Mouse (Mus musculus): ENCODE data around the gene Itpr1.

Gene Itpr1

GRCm38 (mm10) chr6:108592636-108593035 is 379.7 kb downstream of the Itpr1 start:
- peak in 1 of 2 experiments; percentile 19 for DNase-seq (ENCODE audit: low spot score in 2 of 2)

- DNase-seq (ENCODE audit: low spot score in 2 of 2), result no peak
Observed at GRCm38 (mm10) chr6:108594171-108594841, 381.4 kb downstream of the Itpr1 start.

- DNase-seq (ENCODE audit: low spot score in 2 of 2), result no peak
Observed at GRCm38 (mm10) chr6:108598691-108599090, 385.8 kb downstream of the Itpr1 start.

DNA sequence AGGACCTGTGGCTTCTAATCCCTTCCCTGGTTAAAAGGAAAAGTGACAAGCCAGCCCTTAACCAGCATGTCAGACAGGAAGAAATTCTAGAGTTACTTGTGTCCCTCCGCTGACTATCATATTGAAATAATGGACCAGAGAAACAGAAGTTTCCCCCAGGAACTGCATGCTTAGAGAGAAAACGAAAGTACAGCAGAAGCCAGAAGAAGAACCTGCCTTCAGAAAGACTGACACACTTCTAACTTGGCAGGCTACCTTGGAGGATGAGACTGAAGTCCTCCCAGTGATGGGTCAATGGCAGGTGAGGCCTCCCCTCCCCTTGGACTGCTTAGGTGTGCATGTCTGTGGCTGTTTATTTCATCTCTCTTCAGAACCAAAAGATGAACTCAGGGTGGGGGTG is 386.4 kb downstream of the Itpr1 start:
- no peak for DNase-seq (ENCODE audit: low spot score in 2 of 2)
